Mouse (Mus musculus): ENCODE measurements around the gene Vps35l.

Gene Vps35l

GRCm38 (mm10) chr7:118733225-118733624 lies 6.8 kb upstream of the Vps35l start:
- no peak for DNase-seq (ENCODE audit: low spot score in 2 of 2)

- DNase-seq (ENCODE audit: low spot score in 2 of 2), result no peak
These were observed 1.3 kb upstream of the Vps35l start for GRCm38 (mm10) chr7:118738730-118739129.

- peak; percentile 91 to 92 for DNase-seq (ENCODE audit: low spot score in 2 of 2)
These were observed 709 bp downstream of the Vps35l start for GRCm38 (mm10) chr7:118740532-118741338.

GRCm38 (mm10) chr7:118742278-118742677 lies 2.3 kb downstream of the Vps35l start:
- DNase-seq (ENCODE audit: low spot score in 2 of 2), result no peak

- no peak for DNase-seq (ENCODE audit: low spot score in 2 of 2)
These were observed 4.7 kb downstream of the Vps35l start for GRCm38 (mm10) chr7:118744766-118745165.

GRCm38 (mm10) chr7:118747891-118748672 lies 8.1 kb downstream of the Vps35l start:
- DNase-seq (ENCODE audit: low spot score in 2 of 2), result peak in 1 of 2 experiments; percentile 26

GRCm38 (mm10) chr7:118749706-118750105 lies 9.7 kb downstream of the Vps35l start:
- no peak for DNase-seq (ENCODE audit: low spot score in 2 of 2)

GRCm38 (mm10) chr7:118751625-118752024 lies 11.6 kb downstream of the Vps35l start:
- no peak for DNase-seq (ENCODE audit: low spot score in 2 of 2)

GRCm38 (mm10) chr7:118755756-118756155 lies 15.7 kb downstream of the Vps35l start:
- DNase-seq (ENCODE audit: low spot score in 2 of 2), result no peak

- DNase-seq (ENCODE audit: low spot score in 2 of 2), result no peak
These were observed 16.7 kb downstream of the Vps35l start for GRCm38 (mm10) chr7:118756490-118757265.

- DNase-seq (ENCODE audit: low spot score in 2 of 2), result no peak
These were observed 18.3 kb downstream of the Vps35l start for GRCm38 (mm10) chr7:118758369-118758768.

GRCm38 (mm10) chr7:118759372-118759771 lies 19.3 kb downstream of the Vps35l start:
- DNase-seq (ENCODE audit: low spot score in 2 of 2), result no peak

GRCm38 (mm10) chr7:118763939-118764338 lies 23.9 kb downstream of the Vps35l start:
- no peak for DNase-seq (ENCODE audit: low spot score in 2 of 2)

- no peak for DNase-seq (ENCODE audit: low spot score in 2 of 2)
These were observed 24.7 kb downstream of the Vps35l start for GRCm38 (mm10) chr7:118764725-118765124.

GRCm38 (mm10) chr7:118765604-118766003 lies 25.6 kb downstream of the Vps35l start:
- DNase-seq (ENCODE audit: low spot score in 2 of 2), result no peak

GRCm38 (mm10) chr7:118766119-118766833 lies 26.2 kb downstream of the Vps35l start:
- peak; percentile 20 to 30 for DNase-seq (ENCODE audit: low spot score in 2 of 2)

- no peak for DNase-seq (ENCODE audit: low spot score in 2 of 2)
These were observed 26.8 kb downstream of the Vps35l start for GRCm38 (mm10) chr7:118766834-118767224.

GRCm38 (mm10) chr7:118769208-118769607 lies 29.2 kb downstream of the Vps35l start:
- DNase-seq (ENCODE audit: low spot score in 2 of 2), result no peak

GRCm38 (mm10) chr7:118769655-118770054 lies 29.6 kb downstream of the Vps35l start:
- no peak for DNase-seq (ENCODE audit: low spot score in 2 of 2)

GRCm38 (mm10) chr7:118773027-118773426 lies 33.0 kb downstream of the Vps35l start:
- DNase-seq (ENCODE audit: low spot score in 2 of 2), result no peak

- no peak for DNase-seq (ENCODE audit: low spot score in 2 of 2)
These were observed 36.0 kb downstream of the Vps35l start for GRCm38 (mm10) chr7:118775991-118776390.

Data from right cerebral cortex, postnatal 36 days (tissue).